Mouse (Mus musculus) heart, adult 2 months (tissue): ENCODE data around the gene Prkag2. TPM values are rescaled to one million over a fixed set of nuclear protein-coding genes. Genes with fewer than 3 reads are reported as not detected.

ENCODE experiments used
- DNase-seq, 2 experiments: peaks; one replicate each; pipeline ENCODE4 v3.0.0; 2021
- H3K27ac ChIP-seq: fragments of 200-600 bp; 2 replicates; pipeline ENCODE4 v1.8.1; 2022
- H3K27me3 ChIP-seq: fragments of 200-500 bp; 2 replicates; pipeline ENCODE4 v1.6.1; 2012; ENCODE audit warnings: mild to moderate bottlenecking, low read length, inconsistent platforms, mixed read lengths; ENCODE audit not compliant: control insufficient read depth, insufficient read depth
- H3K36me3 ChIP-seq: fragments of 200-500 bp; 2 replicates; pipeline ENCODE4 v1.6.1; 2012; ENCODE audit warnings: low read length, inconsistent platforms; ENCODE audit not compliant: control insufficient read depth, insufficient read depth
- H3K4me1 ChIP-seq: fragments of 200-500 bp; 2 replicates; pipeline ENCODE4 v1.6.1; 2011; ENCODE audit warnings: low read length; ENCODE audit not compliant: control insufficient read depth, insufficient read depth
- H3K4me3 ChIP-seq: fragments of 200-600 bp; 2 replicates; pipeline ENCODE4 v1.8.1; 2022
- H3K79me2 ChIP-seq: fragments of 200-500 bp; replicated peaks from 2 replicates; pipeline ENCODE4 v1.6.1; 2012; ENCODE audit warnings: mild to moderate bottlenecking, inconsistent platforms, low read length, moderate library complexity, mixed read lengths; ENCODE audit not compliant: control insufficient read depth, insufficient read depth
- H3K9ac ChIP-seq: fragments of 200-500 bp; 2 replicates; pipeline ENCODE4 v1.6.1; 2012; ENCODE audit warnings: low read depth, mild to moderate bottlenecking, control low read depth, inconsistent platforms, low read length, mixed read lengths
- CTCF ChIP-seq: fragments of 200-600 bp; IDR thresholded peaks from 2 replicates; pipeline ENCODE4 v1.8.1; 2022; ENCODE audit warnings: antibody characterized with exemption, mild to moderate bottlenecking, moderate library complexity
- EP300 ChIP-seq: fragments of 200-500 bp; IDR thresholded peaks from 2 replicates; pipeline ENCODE4 v1.6.1; 2011; ENCODE audit warnings: low read depth, low read length, control low read depth; ENCODE audit not compliant: insufficient read depth
- POLR2A ChIP-seq: fragments of 200-500 bp; IDR thresholded peaks from 2 replicates; pipeline ENCODE4 v1.6.1; 2011; ENCODE audit warnings: mild to moderate bottlenecking, low read depth, low read length, control low read depth; ENCODE audit not compliant: insufficient read depth
- WGBS: fragments of 180-500 bp; shearing (Covaris S2); methylation state at CpG from one replicate; pipeline ENCODE4 v1.1.7; 2018; 5-methylcytosine and 5-hydroxymethylcytosine counted together
- intact Hi-C: fragments of 180-260 bp; cut with DNase I; formaldehyde crosslinking; loops from one replicate; pipeline ENCODE4 v1.15.1; 2025
- polyA plus RNA-seq: library from polyadenylated mRNA; depleted of rRNA; stranded (reverse); fragments of >200 nt; gene quantifications from 2 replicates; pipeline ENCODE4 v1.2.3, GENCODE M21; 2012
- total RNA-seq, 2 experiments: library from RNA; stranded (reverse); gene quantifications; 2 replicates each; pipeline ENCODE4 v1.2.3; 2021

Prkag2 gene
- total and polyA plus RNA-seq, 3 experiments = 23.9 to 25.9 (median 25.2) TPM

- Histone ChIP-seq H3K79me2 (no peaks in the 10 kb centered on the region), H3K4me3 (no peak overlapping the region), H3K27ac (no peak overlapping the region), H3K9ac (no peak overlapping the region), H3K4me1 (peaks cover 6% of the 10 kb centered on the region), H3K27me3 (no peaks in the 10 kb centered on the region), H3K36me3 (no peaks in the 10 kb centered on the region)
- intact Hi-C loops = no loop called here
- TF ChIP-seq CTCF (no peak), POLR2A (no peak), EP300 (no peak)
- WGBS = 86% methylated on average over 6 of the region's 6 CpGs
- DNase-seq = no peak
Observed at GRCm38 (mm10) chr5:25089258-25089972, 11.0 kb downstream of the Prkag2 start.

- no peak for DNase-seq
- no peaks in the 10 kb centered on the region for H3K79me2 ChIP-seq
- WGBS = 61% methylated on average over 4 of the region's 4 CpGs
- H3K9ac ChIP-seq = no peak overlapping the region
- H3K4me1 ChIP-seq = peaks cover 6% of the 10 kb centered on the region
- no peak overlapping the region for H3K4me3 ChIP-seq
- no peak for TF ChIP-seq POLR2A
- TF ChIP-seq CTCF = no peak
- no peak for TF ChIP-seq EP300
- H3K36me3 ChIP-seq = no peaks in the 10 kb centered on the region
- intact Hi-C loops = no loop called here
- H3K27ac ChIP-seq = no peak overlapping the region
- no peaks in the 10 kb centered on the region for H3K27me3 ChIP-seq
Observed at GRCm38 (mm10) chr5:25088633-25089032, 11.8 kb downstream of the Prkag2 start.

GRCm38 (mm10) chr5:25088111-25088510, 12.3 kb downstream of the Prkag2 start:
- no peaks in the 10 kb centered on the region for H3K36me3 ChIP-seq
- H3K4me1 ChIP-seq = peaks cover 6% of the 10 kb centered on the region
- no peak for TF ChIP-seq CTCF
- TF ChIP-seq POLR2A = no peak
- no peak for TF ChIP-seq EP300
- H3K9ac ChIP-seq = no peak overlapping the region
- H3K4me3 ChIP-seq = no peak overlapping the region
- H3K27me3 ChIP-seq = no peaks in the 10 kb centered on the region
- no peak for DNase-seq
- intact Hi-C loops = no loop called here
- H3K79me2 ChIP-seq = no peaks in the 10 kb centered on the region
- no peak overlapping the region for H3K27ac ChIP-seq
- 91% methylated on average over 13 of the region's 13 CpGs for WGBS

- Histone ChIP-seq H3K4me3 (no peak overlapping the region), H3K9ac (no peak overlapping the region), H3K36me3 (no peaks in the 10 kb centered on the region), H3K4me1 (peaks cover 6% of the 10 kb centered on the region), H3K27ac (no peak overlapping the region), H3K27me3 (no peaks in the 10 kb centered on the region), H3K79me2 (no peaks in the 10 kb centered on the region)
- DNase-seq = no peak
- intact Hi-C loops = no loop called here
- no peak for TF ChIP-seq POLR2A
- no peak for TF ChIP-seq CTCF
- no peak for TF ChIP-seq EP300
- 91% methylated on average over 7 of the region's 7 CpGs for whole genome bisulfite sequencing
Observed at GRCm38 (mm10) chr5:25087064-25087463, 13.4 kb downstream of the Prkag2 start.

- no peaks in the 10 kb centered on the region for H3K79me2 ChIP-seq
- 22% methylated on average over 4 of the region's 4 CpGs for WGBS
- H3K27ac ChIP-seq = no peak overlapping the region
- H3K27me3 ChIP-seq = no peaks in the 10 kb centered on the region
- H3K4me1 ChIP-seq = peaks cover 6% of the 10 kb centered on the region
- peak; percentile 73 to 82 for DNase-seq
- intact Hi-C loops = no loop called here
- H3K36me3 ChIP-seq = no peaks in the 10 kb centered on the region
- TF ChIP-seq CTCF = no peak
- TF ChIP-seq EP300 = 0 out of 2 replicates have a peak, but pooled peaks have one; percentile 22
- no peak overlapping the region for H3K9ac ChIP-seq
- no peak overlapping the region for H3K4me3 ChIP-seq
Observed at GRCm38 (mm10) chr5:25086234-25086633, 14.2 kb downstream of the Prkag2 start.

GRCm38 (mm10) chr5:25085170-25085569, 15.3 kb downstream of the Prkag2 start:
- Histone ChIP-seq H3K4me1 (peaks cover 7% of the 10 kb centered on the region), H3K4me3 (no peak overlapping the region), H3K9ac (no peak overlapping the region), H3K79me2 (no peaks in the 10 kb centered on the region), H3K27ac (no peak overlapping the region), H3K27me3 (no peaks in the 10 kb centered on the region), H3K36me3 (no peaks in the 10 kb centered on the region)
- DNase-seq = no peak
- intact Hi-C loops = no loop called here
- TF ChIP-seq CTCF (no peak), EP300 (no peak), POLR2A (no peak)
- 90% methylated on average over 10 of the region's 10 CpGs for WGBS
